Comparison of ENCODE assay signal across 11 mouse cellular contexts in genomic region chr2:144183371-144183944, GRCm38 (mm10).
DNase-seq lines count a peak whose midpoint lies in the region; ATAC-seq lines count a peak whose summit lies in the region.
"Had no signal": no experiment of that assay in that cellular context is flagged by ENCODE, and none has a peak within 500 bp of the region (broad histone marks: within the 10 kb centered on the region; RNA-seq: fewer than 3 reads in every experiment).

No protein-coding gene starts in this region.

- DNase-seq in 3T3-L1 (ENCODE audit: low read depth, low spot score): peak; percentile 41
- peak; percentile 75 for DNase-seq in adrenal gland, postnatal 10 days
- peak; percentile 91 to 92 for DNase-seq in kidney, postnatal 25 days
- DNase-seq in yolk sac, embryonic 10.5 days (ENCODE audit: low spot score): no peak
- DNase-seq in left cerebral cortex, adult 8-10 months (ENCODE audit: low spot score in 2 of 2): no peak
- no peak for DNase-seq in frontal cortex, postnatal 14 days (ENCODE audit: low spot score in 2 of 2)

- H3K4me3 ChIP-seq in heart, embryonic 13.5 days: no peak overlapping the region
- no peak overlapping the region for H3K4me3 ChIP-seq in heart, embryonic 12.5 days
- H3K4me3 ChIP-seq: left cerebral cortex, adult 2 months; midbrain, embryonic 12.5 days had no signal

- peak overlapping the region; percentile 50; the same call in 1 of the 2 replicates for H3K27ac ChIP-seq in heart, embryonic 13.5 days (replicated peaks)
- H3K27ac ChIP-seq in heart, embryonic 12.5 days (ENCODE audit: poor library complexity, severe bottlenecking): no peak overlapping the region
- H3K27ac ChIP-seq: left cerebral cortex, adult 2 months; midbrain, embryonic 12.5 days had no signal

- H3K27me3 ChIP-seq in heart, embryonic 13.5 days (replicated peaks): no peaks in the 10 kb centered on the region
- H3K27me3 ChIP-seq in heart, embryonic 12.5 days (replicated peaks): no peaks in the 10 kb centered on the region
- H3K27me3 ChIP-seq: midbrain, embryonic 12.5 days had no signal

- no peak overlapping the region for H3K4me2 ChIP-seq in heart, embryonic 13.5 days
- H3K4me2 ChIP-seq in heart, embryonic 12.5 days: no peak overlapping the region
- H3K4me2 ChIP-seq: midbrain, embryonic 12.5 days had no signal

- no peak overlapping the region for H3K9ac ChIP-seq in heart, embryonic 13.5 days
- no peak overlapping the region for H3K9ac ChIP-seq in heart, embryonic 12.5 days
- H3K9ac ChIP-seq: midbrain, embryonic 12.5 days had no signal

- 61% methylated on average over 5 of the region's 5 CpGs for WGBS in heart, embryonic 13.5 days
- 73% methylated on average over 5 of the region's 5 CpGs for WGBS in heart, embryonic 12.5 days

- peaks cover 21% of the 10 kb centered on the region for H3K4me1 ChIP-seq in heart, embryonic 13.5 days
- peaks cover 17% of the 10 kb centered on the region for H3K4me1 ChIP-seq in heart, embryonic 12.5 days (replicated peaks)

- no peaks in the 10 kb centered on the region for H3K9me3 ChIP-seq in heart, embryonic 13.5 days
- no peaks in the 10 kb centered on the region for H3K9me3 ChIP-seq in heart, embryonic 12.5 days (replicated peaks)
- H3K9me3 ChIP-seq: G1E; midbrain, embryonic 12.5 days had no signal

- ATAC-seq in heart, embryonic 13.5 days (ENCODE audit: extremely low read depth, insufficient number of reproducible peaks, low FRiP score, low TSS enrichment): no peak
- no peak for ATAC-seq in heart, embryonic 12.5 days (ENCODE audit: insufficient number of reproducible peaks, low FRiP score)

- H3K36me3 ChIP-seq in heart, embryonic 13.5 days: no peaks in the 10 kb centered on the region
- H3K36me3 ChIP-seq in heart, embryonic 12.5 days: no peaks in the 10 kb centered on the region
- H3K36me3 ChIP-seq: G1E; midbrain, embryonic 12.5 days had no signal

Comparison
In these comparisons a context has a peak if more than half of its experiments do, and no peak if none do; other contexts are left out.
1. DNase-seq: peak in 3T3-L1 (single experiment), adrenal gland, postnatal 10 days (single experiment) and kidney, postnatal 25 days (2 of 2); none in yolk sac, embryonic 10.5 days (single experiment), left cerebral cortex, adult 8-10 months (0 of 2) and frontal cortex, postnatal 14 days (0 of 2).